Mouse (Mus musculus) adrenal gland, postnatal 10 days (tissue): ENCODE measurements around the gene Pdhx. TPM values are rescaled to one million over a fixed set of nuclear protein-coding genes. Genes with fewer than 3 reads are reported as not detected.

Experiments
- DNase-seq: peaks from one replicate; pipeline ENCODE4 v3.0.0; 2021; ENCODE audit warnings: mixed read lengths
- total RNA-seq, 2 experiments: library from RNA; stranded (reverse); gene quantifications; 2 replicates each; pipeline ENCODE4 v1.2.3; 2021

The Pdhx gene
- total RNA-seq, 2 experiments from 2014 or later = 118 to 121 TPM

- DNase-seq = peak; percentile 48
Measured at GRCm38 (mm10) chr2:103062865-103063264, 10.4 kb downstream of the Pdhx start.

GRCm38 (mm10) chr2:103058266-103058665 is 15.0 kb downstream of the Pdhx start:
- no peak for DNase-seq

DNA sequence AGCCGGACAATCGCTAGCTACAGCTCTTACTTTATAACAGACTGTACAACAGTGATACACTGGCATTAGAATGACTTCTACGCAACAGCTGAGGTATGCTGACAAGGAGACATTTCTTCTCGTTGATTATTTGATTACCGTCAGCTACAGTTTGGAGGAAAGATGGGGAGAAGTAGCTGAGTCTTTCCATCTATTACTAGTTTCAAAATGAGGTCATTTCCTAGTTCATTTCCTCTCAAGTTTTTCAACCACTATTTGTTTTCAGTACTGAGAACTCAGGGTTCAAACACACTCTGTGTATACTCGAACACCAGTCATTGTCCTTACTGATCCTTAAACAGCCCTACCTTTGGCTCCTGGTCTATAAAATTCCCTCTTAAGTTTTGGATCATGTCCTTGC is 17.5 kb downstream of the Pdhx start:
- no peak for DNase-seq

DNA sequence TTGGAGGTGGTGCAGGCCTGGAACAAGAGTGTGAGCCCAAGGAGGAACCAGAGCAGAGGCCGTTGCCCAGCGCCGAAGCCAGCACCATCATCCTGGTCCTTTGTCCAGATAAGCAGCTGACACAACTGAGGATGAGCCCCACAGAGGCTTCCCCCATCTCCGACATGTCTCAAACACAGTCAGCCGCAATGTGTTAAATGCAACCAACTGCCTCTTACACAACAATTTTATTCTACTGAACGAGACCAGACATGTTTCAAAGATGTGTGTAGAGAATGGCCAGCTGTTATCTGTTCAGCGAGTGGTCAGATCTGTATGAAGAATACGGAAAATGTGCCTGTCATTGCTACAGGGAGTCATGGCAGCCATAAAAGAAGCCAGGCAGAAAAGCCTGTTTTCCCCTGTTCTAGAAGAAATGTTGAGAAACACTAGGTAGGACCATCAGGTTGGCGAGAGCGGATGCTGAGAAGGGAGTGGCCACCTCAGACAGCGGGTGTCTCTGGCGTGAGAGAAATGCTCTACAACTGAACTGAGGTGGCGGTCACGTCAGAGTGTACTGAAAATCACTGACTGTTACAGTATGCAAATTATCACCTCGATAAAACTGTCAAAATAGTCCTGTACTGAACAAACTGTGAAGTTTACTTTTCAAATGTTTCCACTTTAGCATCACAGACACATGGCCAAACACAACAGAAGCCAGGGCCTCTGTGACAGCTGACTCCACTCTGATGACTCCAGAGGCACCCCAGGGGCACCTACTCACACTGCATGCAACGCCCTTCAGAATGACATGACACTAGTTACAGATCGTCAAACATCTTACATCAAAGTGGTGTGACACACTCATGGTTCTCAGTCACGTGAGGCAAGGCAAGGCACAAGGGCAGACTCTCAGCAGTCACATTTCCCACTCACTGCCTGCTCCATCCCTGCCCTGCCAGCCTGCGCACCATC is 21.1 kb downstream of the Pdhx start:
- peak; percentile 16 for DNase-seq

- DNase-seq = no peak
Measured at GRCm38 (mm10) chr2:103045286-103045685, 28.0 kb downstream of the Pdhx start.

DNA sequence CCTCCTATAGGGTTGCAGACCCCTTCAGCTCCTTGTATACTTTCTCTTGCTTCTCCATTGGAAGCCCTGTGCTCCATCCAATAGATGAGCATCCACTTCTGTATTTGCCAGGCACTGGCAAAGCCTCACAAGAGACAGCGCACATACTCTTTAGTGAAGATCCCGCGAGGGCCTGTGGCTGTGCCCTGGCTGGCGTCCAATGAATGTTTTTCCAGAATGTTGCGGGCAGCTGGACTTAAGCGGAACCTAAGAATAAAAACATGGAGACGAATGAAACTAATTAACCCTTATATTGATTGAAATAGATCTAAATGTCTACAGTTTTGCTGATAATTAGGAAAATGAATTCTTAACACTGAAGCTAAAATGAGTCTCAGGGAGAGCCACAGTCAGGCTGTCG is 32.4 kb downstream of the Pdhx start:
- DNase-seq = peak; percentile 48

DNA sequence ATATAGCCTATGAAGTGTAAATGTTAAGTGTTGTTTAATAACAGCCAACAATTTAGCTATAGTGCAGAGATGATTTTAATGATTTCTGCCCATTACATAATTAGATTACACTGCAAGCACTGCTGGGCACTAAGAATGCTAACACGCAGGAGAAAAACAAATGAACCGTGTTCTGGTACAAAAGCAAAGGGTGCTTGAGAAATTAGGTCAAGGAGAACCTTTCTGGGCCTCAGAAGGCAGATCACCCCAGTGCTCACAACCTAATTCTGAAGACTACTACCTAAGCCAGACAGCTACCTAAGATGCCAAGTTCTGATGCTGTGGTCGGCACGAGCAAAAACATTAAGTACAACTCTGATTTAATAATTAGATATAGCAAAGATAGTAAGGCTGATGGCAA is 35.5 kb downstream of the Pdhx start:
- DNase-seq = no peak

GRCm38 (mm10) chr2:103022728-103023127 is 50.6 kb downstream of the Pdhx start:
- DNase-seq = no peak

- no peak for DNase-seq
Measured at GRCm38 (mm10) chr2:103020191-103020987, 52.9 kb downstream of the Pdhx start.

DNA sequence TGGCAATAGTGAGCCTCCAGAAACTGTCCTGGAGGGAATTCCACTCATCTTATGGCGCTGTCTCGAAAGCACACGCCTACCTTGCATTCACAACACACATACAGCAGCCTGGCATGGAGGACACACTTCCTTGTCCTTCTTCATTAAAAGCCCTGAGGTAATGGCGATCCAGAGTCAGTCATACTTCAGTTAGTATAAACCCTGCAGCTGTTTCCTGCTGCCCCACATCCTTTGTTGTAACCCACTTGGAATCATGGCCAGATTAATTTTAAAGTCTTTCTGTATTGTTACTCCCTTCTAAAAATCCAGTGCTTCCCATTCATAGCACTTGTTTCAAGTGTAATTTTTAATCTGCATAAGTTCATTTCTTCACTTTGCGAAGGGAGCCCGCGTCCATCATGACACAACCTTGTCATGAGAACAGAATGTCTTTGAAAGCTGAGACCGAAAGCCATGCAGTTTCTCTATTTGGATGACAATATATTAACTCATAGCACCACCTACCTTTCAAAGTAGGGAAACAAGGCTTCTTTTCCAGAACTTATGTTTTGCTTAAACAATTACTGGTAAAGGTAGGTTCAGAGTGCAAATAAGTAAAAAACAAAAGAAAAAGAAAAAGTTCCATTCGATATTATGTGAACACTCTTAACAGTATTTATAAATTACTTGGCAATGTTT is 54.4 kb downstream of the Pdhx start:
- DNase-seq = no peak

GRCm38 (mm10) chr2:103017391-103017824 is 55.9 kb downstream of the Pdhx start:
- no peak for DNase-seq

- no peak for DNase-seq
Measured at GRCm38 (mm10) chr2:103016089-103016488, 57.2 kb downstream of the Pdhx start.

GRCm38 (mm10) chr2:103012782-103013575 is 60.3 kb downstream of the Pdhx start:
- DNase-seq = no peak

- DNase-seq = no peak
Measured at GRCm38 (mm10) chr2:103008221-103008620, 65.1 kb downstream of the Pdhx start.

GRCm38 (mm10) chr2:103004599-103004998 is 68.7 kb downstream of the Pdhx start:
- DNase-seq = no peak

- DNase-seq = no peak
Measured at GRCm38 (mm10) chr2:102999153-102999575, 74.1 kb downstream of the Pdhx start.

DNA sequence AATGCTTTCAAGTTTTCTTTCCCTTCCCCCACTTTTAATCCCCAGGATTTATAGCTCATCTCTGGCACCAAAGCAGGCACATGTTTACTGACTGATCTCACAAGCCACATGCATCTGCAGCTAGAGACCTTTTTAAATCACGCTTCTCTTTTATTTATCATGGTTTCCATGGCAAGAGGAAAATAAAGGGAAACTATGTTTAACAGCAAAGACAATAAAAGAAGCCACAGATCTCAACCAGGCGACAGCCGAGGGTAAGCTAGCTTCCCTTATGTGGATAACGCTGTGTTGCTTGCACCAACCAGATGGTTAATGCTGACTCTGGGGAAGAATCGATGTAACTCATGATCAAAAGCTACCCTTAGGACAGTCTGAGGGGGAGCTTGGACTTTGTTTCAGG is 75.0 kb downstream of the Pdhx start:
- DNase-seq = no peak

- no peak for DNase-seq
Measured at GRCm38 (mm10) chr2:102997874-102998273, 75.4 kb downstream of the Pdhx start.

GRCm38 (mm10) chr2:102993841-102994607 is 79.3 kb downstream of the Pdhx start:
- no peak for DNase-seq

DNA sequence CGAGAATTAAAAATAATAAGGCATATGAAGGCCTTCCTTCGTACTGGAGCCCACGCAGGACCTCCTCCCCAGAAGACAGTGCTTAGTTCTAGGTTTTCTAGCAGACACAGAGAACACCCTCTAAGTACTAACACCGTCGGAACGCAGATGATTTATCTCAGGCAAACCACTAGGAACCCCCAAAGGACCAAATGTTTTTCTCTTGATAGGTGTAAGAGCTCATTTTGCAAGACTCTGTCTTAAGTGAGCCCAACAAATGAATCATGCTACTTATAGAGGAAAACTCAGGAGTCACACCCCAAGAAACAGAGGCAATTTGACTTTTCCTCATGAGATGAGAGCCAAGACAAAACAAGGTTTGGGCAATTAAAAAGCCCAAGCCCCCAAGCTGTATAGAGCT is 80.9 kb downstream of the Pdhx start:
- DNase-seq = no peak

DNA sequence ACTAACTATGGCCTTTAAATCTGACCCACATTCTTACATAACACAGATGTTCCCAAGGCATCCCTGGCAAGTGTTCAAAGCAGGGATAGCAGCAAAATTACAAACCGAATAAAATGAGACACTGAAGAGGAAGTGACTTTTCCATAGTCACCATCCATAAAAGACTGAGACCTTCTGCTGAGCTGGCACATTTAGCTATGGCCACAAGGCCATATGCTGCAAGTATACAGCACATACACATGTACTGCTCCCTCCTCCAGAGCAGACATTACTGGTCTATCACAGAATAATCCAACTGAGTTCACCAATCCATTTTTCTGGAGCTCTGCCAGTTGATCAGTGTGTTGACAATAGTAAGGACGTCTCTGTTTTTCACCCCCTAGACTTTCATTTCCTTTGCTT is 83.0 kb downstream of the Pdhx start:
- no peak for DNase-seq
